Mouse (Mus musculus) gastrocnemius, adult 18-20 months (tissue): ENCODE data around the gene Tiam1. TPM values are rescaled to one million over a fixed set of nuclear protein-coding genes. Genes with fewer than 3 reads are reported as not detected.

Source experiments
- DNase-seq: peaks from one replicate; pipeline ENCODE4 v3.0.0; 2021; ENCODE audit warnings: low spot score
- total RNA-seq, 2 experiments: library from RNA; stranded (reverse); gene quantifications; 2 replicates each; pipeline ENCODE4 v1.2.3; 2021

Gene Tiam1
- total RNA-seq, 2 experiments from 2014 or later = 4.2 to 10.0 TPM

- DNase-seq = no peak
These were observed 253.6 kb downstream of the Tiam1 start for GRCm38 (mm10) chr16:89889890-89890462.

DNA sequence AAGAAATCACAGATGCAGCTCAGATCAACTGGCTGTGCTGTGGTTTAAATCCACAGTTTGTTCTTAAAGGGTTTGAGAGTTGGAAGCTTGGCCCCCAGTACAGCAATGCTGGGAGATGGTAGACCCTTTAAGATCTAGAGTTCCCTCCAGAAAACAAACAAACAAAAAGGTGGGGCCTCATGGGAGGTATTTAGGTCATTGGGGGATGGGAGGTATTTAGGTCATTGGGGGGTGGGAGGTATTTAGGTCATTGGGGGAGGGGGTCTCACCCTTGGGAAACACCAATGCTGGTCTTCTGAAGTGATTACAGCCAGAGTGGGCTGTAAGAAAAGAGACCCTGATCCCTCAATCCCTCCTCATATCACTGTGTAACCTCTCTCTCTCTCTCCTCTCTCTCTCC lies 257.0 kb downstream of the Tiam1 start:
- no peak for DNase-seq

DNA sequence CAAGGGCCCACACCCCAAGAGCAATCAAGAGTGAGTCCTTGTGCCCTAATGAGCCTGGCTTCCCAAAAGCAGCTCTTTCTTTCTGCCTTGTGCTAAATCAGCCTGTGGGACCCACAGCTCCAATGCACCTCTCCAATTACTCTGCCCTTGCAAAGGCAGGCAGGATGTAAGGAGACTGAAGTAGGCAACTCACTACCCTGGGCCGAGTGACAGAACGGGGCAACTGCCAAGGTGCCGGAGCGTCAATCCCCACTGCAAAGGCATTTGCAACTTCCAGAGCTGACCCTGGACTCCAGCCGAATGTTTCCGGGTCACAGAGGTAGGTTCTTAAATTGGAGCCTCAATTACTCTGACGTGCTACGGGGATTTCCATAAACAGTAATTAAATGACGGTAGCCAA lies 257.9 kb downstream of the Tiam1 start:
- DNase-seq = peak; percentile 36

GRCm38 (mm10) chr16:89883897-89884296 lies 259.7 kb downstream of the Tiam1 start:
- no peak for DNase-seq

- DNase-seq = no peak
These were observed 260.9 kb downstream of the Tiam1 start for GRCm38 (mm10) chr16:89882477-89883234.

- no peak for DNase-seq
These were observed 266.4 kb downstream of the Tiam1 start for GRCm38 (mm10) chr16:89877206-89877605.

- no peak for DNase-seq
These were observed 267.5 kb downstream of the Tiam1 start for GRCm38 (mm10) chr16:89876079-89876478.

- no peak for DNase-seq
These were observed 269.4 kb downstream of the Tiam1 start for GRCm38 (mm10) chr16:89874012-89874704.

DNA sequence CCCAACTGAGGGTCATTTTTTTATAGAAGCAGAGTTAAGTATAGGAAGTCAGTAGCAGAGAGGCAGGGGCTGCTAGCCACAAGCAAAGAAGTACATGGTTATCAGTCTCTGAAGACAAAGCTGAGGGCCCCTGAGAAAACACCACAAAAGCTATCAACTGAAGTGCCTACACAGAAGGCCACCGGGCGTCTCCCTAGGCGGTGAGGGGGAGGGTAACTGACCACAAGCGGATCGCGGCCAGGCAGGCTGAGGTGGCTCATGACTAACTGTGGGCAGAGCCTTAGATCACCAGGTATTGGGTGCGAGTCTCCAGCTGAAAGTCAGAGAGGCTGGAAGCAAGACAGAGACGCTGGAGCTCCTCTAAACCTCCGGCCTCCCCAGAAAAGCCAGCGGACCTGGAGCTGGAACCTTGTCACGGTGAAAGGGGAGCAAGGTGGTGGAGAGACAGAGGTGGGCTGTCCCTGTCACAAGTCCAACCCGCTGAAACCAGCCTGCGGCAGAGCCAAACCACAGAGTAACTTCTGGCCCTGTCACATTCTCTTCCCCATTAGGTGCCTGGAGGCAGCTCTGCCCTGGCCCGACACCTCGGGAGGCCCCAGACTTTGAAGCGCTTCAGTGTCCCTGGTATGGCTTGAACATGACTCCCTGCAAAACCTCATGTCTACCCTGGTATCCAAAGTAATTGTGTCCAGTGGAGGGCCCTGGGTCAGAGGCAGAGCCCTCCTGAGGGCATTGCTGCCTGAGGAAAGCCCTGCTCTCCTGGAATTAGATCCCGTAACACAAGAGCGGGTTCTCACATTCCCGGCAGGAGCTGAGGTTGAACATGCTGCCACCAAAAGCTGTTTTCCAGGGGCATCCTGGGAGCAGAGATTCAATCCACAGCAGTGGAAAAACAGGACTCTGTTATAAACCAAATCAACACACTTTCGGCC lies 271.3 kb downstream of the Tiam1 start:
- DNase-seq = no peak

DNA sequence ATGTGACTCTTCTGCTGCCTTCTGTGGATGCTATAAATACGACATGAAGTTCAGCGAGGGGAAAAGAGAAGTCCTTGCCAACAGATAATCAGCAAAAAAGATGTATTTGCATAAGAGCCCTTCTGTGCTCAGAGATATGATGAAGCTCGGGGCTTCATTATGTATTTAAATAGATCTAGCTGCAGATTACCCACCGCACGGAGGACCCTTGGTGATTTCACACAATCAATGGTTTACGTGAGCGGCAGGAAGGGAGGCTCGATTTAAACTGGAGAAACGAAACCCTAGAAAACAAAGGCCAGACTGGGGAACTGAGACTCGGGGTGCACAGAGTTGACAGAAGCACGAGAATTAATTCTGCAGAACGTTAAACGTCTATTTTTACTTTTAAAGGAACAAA lies 272.2 kb downstream of the Tiam1 start:
- DNase-seq = no peak

- no peak for DNase-seq
These were observed 273.5 kb downstream of the Tiam1 start for GRCm38 (mm10) chr16:89870059-89870458.

GRCm38 (mm10) chr16:89868502-89868901 lies 275.1 kb downstream of the Tiam1 start:
- no peak for DNase-seq

- DNase-seq = no peak
These were observed 276.2 kb downstream of the Tiam1 start for GRCm38 (mm10) chr16:89867212-89867829.

DNA sequence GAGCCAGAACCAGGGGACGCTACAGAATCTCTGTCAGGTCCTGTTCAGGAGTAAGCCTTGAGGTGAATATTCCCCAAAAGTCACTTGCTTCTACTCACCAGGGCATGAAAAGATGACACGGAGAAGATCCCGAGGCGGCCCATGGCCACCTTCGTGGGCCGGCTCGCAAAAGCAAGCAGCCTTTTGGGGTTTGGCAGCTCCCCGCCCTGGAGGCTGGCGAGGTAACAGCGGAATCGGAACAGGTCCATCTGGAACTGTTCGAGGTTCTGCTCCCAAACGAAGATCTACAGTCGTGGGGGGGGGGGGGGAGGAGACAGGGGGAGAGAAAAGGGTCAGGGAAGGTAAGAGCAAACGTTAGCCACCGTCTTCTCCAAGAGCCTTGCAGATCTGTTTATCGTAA lies 278.4 kb downstream of the Tiam1 start:
- no peak for DNase-seq

DNA sequence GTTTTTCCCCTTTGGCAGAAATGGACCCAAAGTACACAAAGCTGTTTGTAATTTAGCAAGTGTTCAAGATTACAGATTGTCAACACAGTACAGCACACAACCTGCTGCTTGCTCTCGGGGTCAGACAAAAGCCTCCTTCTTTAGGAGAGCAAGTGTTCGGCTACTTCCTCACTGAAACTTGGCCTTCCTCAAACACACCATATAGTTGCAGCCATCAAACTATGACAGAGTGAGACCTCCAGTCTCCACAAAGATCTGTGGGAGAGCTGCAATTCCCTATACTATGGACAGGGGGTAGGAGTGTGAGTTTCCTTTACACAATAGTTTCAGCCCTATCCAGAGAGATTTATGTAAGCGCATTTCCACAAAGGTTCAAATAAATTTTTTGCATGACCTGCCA lies 278.9 kb downstream of the Tiam1 start:
- no peak for DNase-seq

DNA sequence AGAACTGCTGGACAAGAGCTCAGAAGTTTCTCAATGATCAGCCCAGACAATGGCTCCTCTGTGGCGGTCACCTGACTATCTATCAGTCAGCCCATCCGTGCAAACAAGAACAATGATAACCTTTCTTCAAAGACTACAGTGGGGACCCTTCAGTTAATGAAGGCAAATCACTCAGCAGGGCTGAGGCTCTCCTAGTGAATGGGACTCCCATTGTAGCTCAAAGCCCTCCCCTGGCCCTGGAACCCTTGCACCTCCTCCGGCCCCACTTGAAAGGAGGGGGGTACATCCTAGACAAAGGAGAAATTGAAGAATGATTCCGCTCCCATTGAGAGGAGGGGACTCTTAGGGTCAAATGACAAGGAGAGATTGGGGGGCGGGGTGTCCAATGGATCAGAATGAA lies 280.3 kb downstream of the Tiam1 start:
- DNase-seq = no peak

- DNase-seq = no peak
These were observed 282.0 kb downstream of the Tiam1 start for GRCm38 (mm10) chr16:89861531-89861930.

DNA sequence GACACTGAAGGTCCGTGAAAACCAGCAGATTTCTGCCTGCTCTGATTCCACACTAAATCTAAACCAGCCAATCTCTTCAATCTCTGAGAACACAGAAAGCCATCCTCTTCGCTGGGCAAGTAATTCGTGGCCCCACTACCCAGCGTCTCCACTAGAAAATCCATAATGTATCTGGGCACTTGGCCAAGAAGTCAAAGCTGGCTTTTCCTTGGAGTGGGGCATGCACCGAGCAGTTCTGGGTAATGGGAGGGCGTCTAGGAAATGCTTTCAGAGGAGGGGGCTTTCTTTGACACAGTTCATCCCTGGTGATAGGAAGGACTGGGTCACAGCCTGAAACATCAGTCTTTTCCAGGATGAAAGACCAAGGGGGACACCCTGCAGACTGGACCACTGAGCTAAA lies 282.9 kb downstream of the Tiam1 start:
- DNase-seq = no peak

GRCm38 (mm10) chr16:89857666-89858065 lies 285.9 kb downstream of the Tiam1 start:
- DNase-seq = no peak

DNA sequence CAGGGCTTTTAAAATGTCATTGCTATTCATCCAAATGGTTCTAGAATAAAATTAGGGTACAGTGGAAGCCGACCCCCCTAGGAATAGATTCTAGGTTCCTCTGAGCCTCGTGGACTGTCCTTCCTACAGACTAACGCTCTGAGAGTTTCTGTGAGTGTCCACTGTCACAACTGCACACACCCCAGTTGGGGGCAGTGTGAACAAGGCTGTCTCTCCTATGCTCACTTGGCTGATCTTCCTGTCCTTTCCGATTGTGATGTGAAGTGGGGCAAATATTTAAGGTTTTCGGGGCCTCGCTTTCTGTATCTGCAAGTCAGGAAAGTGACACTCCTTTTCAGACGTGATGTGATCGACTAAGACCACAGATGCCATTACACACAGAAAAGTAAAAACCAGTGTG lies 288.8 kb downstream of the Tiam1 start:
- DNase-seq = no peak

DNA sequence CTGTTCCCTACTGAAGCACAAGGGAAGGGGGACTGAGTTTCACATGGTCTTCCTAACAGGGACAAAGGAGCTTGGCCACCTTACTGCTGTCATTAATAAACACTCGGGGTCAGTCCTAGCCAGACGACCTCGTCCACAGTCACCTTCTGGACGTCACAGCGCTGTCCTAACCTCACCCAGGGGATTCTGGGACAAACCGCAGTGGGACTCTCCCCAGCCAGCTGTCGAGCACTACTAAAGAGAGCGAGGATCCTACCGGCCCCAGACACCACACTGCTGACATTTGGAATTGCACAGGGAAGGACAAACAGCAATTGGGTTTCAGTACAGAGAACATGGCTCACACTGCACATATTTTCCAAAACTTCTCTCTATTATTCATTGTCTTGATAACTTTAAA lies 292.2 kb downstream of the Tiam1 start:
- no peak for DNase-seq
